Mouse (Mus musculus) C2C12 (cell line): ENCODE data around the gene Syt5.

Source experiments
- CTCF ChIP-seq: IDR thresholded peaks from one replicate; pipeline ENCODE4 v1.5.1; 2011; ENCODE audit not compliant: control insufficient read depth, insufficient read depth, insufficient read length
- FOSL1 ChIP-seq: IDR thresholded peaks from one replicate; pipeline ENCODE4 v1.8.0; 2011; ENCODE audit warnings: mild to moderate bottlenecking, low read length; ENCODE audit not compliant: poor library complexity, insufficient read depth, severe bottlenecking
- MYOD1 ChIP-seq: IDR thresholded peaks from one replicate; pipeline ENCODE4 v1.6.1; 2011; ENCODE audit warnings: low read depth; ENCODE audit not compliant: control insufficient read depth, insufficient read length
- USF1 ChIP-seq: IDR thresholded peaks from one replicate; pipeline ENCODE4 v1.6.1; 2011; ENCODE audit warnings: low read depth, mild to moderate bottlenecking, control low read depth, moderate library complexity

DNA sequence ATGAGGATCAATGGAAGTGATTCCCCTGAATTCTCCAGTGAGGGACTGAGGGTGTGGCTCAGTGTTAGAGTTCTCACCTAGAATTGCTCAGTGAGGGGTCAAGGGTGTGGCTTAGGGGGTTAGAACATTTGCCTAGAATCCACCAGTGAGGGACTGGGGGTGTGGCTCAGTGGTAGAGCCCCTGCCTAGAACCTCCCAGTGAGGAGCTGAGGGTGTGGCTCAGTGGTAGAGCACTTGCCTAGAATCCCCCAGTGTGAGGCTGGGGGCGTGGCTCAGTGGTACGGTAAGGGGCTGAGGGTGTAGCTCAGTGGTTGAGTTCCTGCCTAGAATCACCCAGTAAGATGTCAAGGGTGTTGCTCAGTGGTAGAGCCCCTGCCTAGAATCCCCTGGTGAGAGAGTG is 8.3 kb downstream of the Syt5 start:
- TF ChIP-seq CTCF (no peak), MYOD1 (no peak), FOSL1 (no peak), USF1 (no peak)
